Mouse (Mus musculus) midbrain, embryonic 12.5 days (tissue): ENCODE results near the gene Ugt1a6a. TPM values are rescaled to one million over a fixed set of nuclear protein-coding genes. Genes with fewer than 3 reads are reported as not detected.
"Not testable (repeated sequence)": the region's sequence is repeated elsewhere in the genome, so short reads cannot be mapped to it uniquely, and the experiment has no call there.

ENCODE experiments used
- ATAC-seq: fragments of 200-750 bp; cut with Nextera tagmentation; 2 replicates; pipeline ENCODE4 v1.8.0; 2017; ENCODE audit warnings: low read depth, moderate TSS enrichment, moderate library complexity; ENCODE audit not compliant: low FRiP score
- H3K27ac ChIP-seq: fragments of 300-500 bp; sonication (generic); replicated peaks from 2 replicates; pipeline ENCODE4 v1.5.1; 2016; ENCODE audit warnings: mild to moderate bottlenecking
- H3K27me3 ChIP-seq: fragments of 300-500 bp; sonication (generic); 2 replicates; pipeline ENCODE4 v1.6.1; 2016; ENCODE audit warnings: mild to moderate bottlenecking
- H3K36me3 ChIP-seq: fragments of 300-500 bp; sonication (generic); 2 replicates; pipeline ENCODE4 v1.6.1; 2016
- H3K4me1 ChIP-seq: fragments of 300-500 bp; sonication (generic); 2 replicates; pipeline ENCODE4 v1.6.1; 2016
- H3K4me2 ChIP-seq: fragments of 300-500 bp; sonication (generic); replicated peaks from 2 replicates; pipeline ENCODE4 v1.6.1; 2016; ENCODE audit warnings: mild to moderate bottlenecking, moderate library complexity
- H3K4me3 ChIP-seq: fragments of 300-500 bp; sonication (generic); 2 replicates; pipeline ENCODE4 v1.5.1; 2016; ENCODE audit warnings: mild to moderate bottlenecking
- H3K9ac ChIP-seq: fragments of 300-500 bp; sonication (generic); replicated peaks from 2 replicates; pipeline ENCODE4 v1.6.1; 2016; ENCODE audit warnings: mild to moderate bottlenecking, moderate library complexity
- H3K9me3 ChIP-seq: fragments of 300-500 bp; sonication (generic); 2 replicates; pipeline ENCODE4 v1.6.1; 2016; ENCODE audit warnings: mild to moderate bottlenecking
- WGBS: fragments of 180-500 bp; shearing (Covaris S2); methylation state at CpG from one replicate; pipeline ENCODE4 v1.1.7; 2016; 5-methylcytosine and 5-hydroxymethylcytosine counted together
- polyA plus RNA-seq: library from polyadenylated mRNA; unstranded; fragments of >200 nt; fragmentation: Nextera tagmentation; extraction: Ambion mirVana; gene quantifications from 2 replicates; pipeline ENCODE4 v1.2.1, GENCODE M21; 2016

Gene Ugt1a6a
- polyA plus RNA-seq, 1 experiment from 2014 or later: 0.61 TPM

- peaks cover 55% of the 10 kb centered on the region for H3K9me3 ChIP-seq
- not testable (repeated sequence) for H3K4me3 ChIP-seq, H3K4me2 ChIP-seq, H3K36me3 ChIP-seq, H3K4me1 ChIP-seq, H3K27me3 ChIP-seq, H3K27ac ChIP-seq, ATAC-seq, H3K9ac ChIP-seq
- 38% methylated on average over 2 of the region's 2 CpGs for WGBS
Observed at GRCm38 (mm10) chr1:88225301-88225700, 90.7 kb downstream of the Ugt1a6a start.

GRCm38 (mm10) chr1:88225741-88226140 is 91.1 kb downstream of the Ugt1a6a start:
- no peak overlapping the region for H3K27ac ChIP-seq
- no peaks in the 10 kb centered on the region for H3K27me3 ChIP-seq
- no peaks in the 10 kb centered on the region for H3K4me1 ChIP-seq
- ATAC-seq: no peak
- H3K36me3 ChIP-seq: no peaks in the 10 kb centered on the region
- H3K4me2 ChIP-seq: no peak overlapping the region
- no peak overlapping the region for H3K4me3 ChIP-seq
- H3K9ac ChIP-seq: no peak overlapping the region
- H3K9me3 ChIP-seq: peaks cover 60% of the 10 kb centered on the region

GRCm38 (mm10) chr1:88226670-88227379 is 92.2 kb downstream of the Ugt1a6a start, which contains the start of gene Mroh2a:
Gene Mroh2a (plus strand): TSS chr1:88226986.
- no peaks in the 10 kb centered on the region for H3K4me1 ChIP-seq
- peaks cover 70% of the 10 kb centered on the region for H3K9me3 ChIP-seq

GRCm38 (mm10) chr1:88227482-88227881 is 92.9 kb downstream of the Ugt1a6a start:
- H3K4me1 ChIP-seq: no peaks in the 10 kb centered on the region
- no peak overlapping the region for H3K4me3 ChIP-seq
- H3K9me3 ChIP-seq: peaks cover 72% of the 10 kb centered on the region
- H3K27ac ChIP-seq: no peak overlapping the region
- H3K9ac ChIP-seq: no peak overlapping the region
- no peaks in the 10 kb centered on the region for H3K27me3 ChIP-seq
- no peak overlapping the region for H3K4me2 ChIP-seq
- H3K36me3 ChIP-seq: no peaks in the 10 kb centered on the region
- ATAC-seq: no peak
- WGBS: 62% methylated on average over 2 of the region's 2 CpGs

More at GRCm38 (mm10) chr1:88226670-88227379, 92.2 kb downstream of the Ugt1a6a start, which contains the start of gene Mroh2a:
- H3K9ac ChIP-seq: no peak within 1 kb of the TSS
- no peaks in the 10 kb centered on the region for H3K27me3 ChIP-seq
- no peaks in the 10 kb centered on the region for H3K36me3 ChIP-seq
- no peak for ATAC-seq
- 50% methylated on average over 5 of the region's 5 CpGs for WGBS
- no peak within 1 kb of the TSS for H3K4me2 ChIP-seq
- no peak within 1 kb of the TSS for H3K4me3 ChIP-seq
- no peak within 1 kb of the TSS for H3K27ac ChIP-seq

GRCm38 (mm10) chr1:88228121-88228520 is 93.5 kb downstream of the Ugt1a6a start:
- peaks cover 79% of the 10 kb centered on the region for H3K9me3 ChIP-seq
- H3K27me3 ChIP-seq: no peaks in the 10 kb centered on the region
- H3K27ac ChIP-seq: no peak overlapping the region
- no peaks in the 10 kb centered on the region for H3K4me1 ChIP-seq
- H3K9ac ChIP-seq: no peak overlapping the region
- H3K4me3 ChIP-seq: no peak overlapping the region
- WGBS: 70% methylated on average over 7 of the region's 7 CpGs
- no peak for ATAC-seq
- no peak overlapping the region for H3K4me2 ChIP-seq
- no peaks in the 10 kb centered on the region for H3K36me3 ChIP-seq

- H3K27ac ChIP-seq: no peak overlapping the region
- no peaks in the 10 kb centered on the region for H3K36me3 ChIP-seq
- no peaks in the 10 kb centered on the region for H3K4me1 ChIP-seq
- H3K4me2 ChIP-seq: no peak overlapping the region
- peaks cover 93% of the 10 kb centered on the region for H3K9me3 ChIP-seq
- no peak overlapping the region for H3K4me3 ChIP-seq
- ATAC-seq: no peak
- H3K27me3 ChIP-seq: no peaks in the 10 kb centered on the region
- H3K9ac ChIP-seq: no peak overlapping the region
- WGBS: 78% methylated on average over 3 of the region's 3 CpGs
Observed at GRCm38 (mm10) chr1:88229566-88229965, 95.0 kb downstream of the Ugt1a6a start.

- Histone ChIP-seq H3K9ac (no peak overlapping the region), H3K4me2 (no peak overlapping the region), H3K4me3 (no peak overlapping the region), H3K27ac (no peak overlapping the region), H3K27me3 (no peaks in the 10 kb centered on the region), H3K4me1 (no peaks in the 10 kb centered on the region), H3K36me3 (no peaks in the 10 kb centered on the region), H3K9me3 (peaks cover 97% of the 10 kb centered on the region)
- 82% methylated on average over 5 of the region's 5 CpGs for WGBS
- ATAC-seq: no peak
Observed at GRCm38 (mm10) chr1:88229986-88230385, 95.4 kb downstream of the Ugt1a6a start.

- Histone ChIP-seq H3K27ac (no peak overlapping the region), H3K36me3 (no peaks in the 10 kb centered on the region)
- ATAC-seq: no peak
Observed at GRCm38 (mm10) chr1:88230421-88230820, 95.8 kb downstream of the Ugt1a6a start.

GRCm38 (mm10) chr1:88230981-88231802 is 96.6 kb downstream of the Ugt1a6a start:
- no peaks in the 10 kb centered on the region for H3K36me3 ChIP-seq
- no peak for ATAC-seq
- no peak overlapping the region for H3K9ac ChIP-seq
- peaks cover 100% of the 10 kb centered on the region for H3K9me3 ChIP-seq
- no peak overlapping the region for H3K4me2 ChIP-seq
- H3K27ac ChIP-seq: no peak overlapping the region
- H3K4me3 ChIP-seq: no peak overlapping the region
- WGBS: 77% methylated on average over 6 of the region's 6 CpGs
- H3K27me3 ChIP-seq: no peaks in the 10 kb centered on the region
- H3K4me1 ChIP-seq: no peaks in the 10 kb centered on the region

More at GRCm38 (mm10) chr1:88230421-88230820, 95.8 kb downstream of the Ugt1a6a start:
- Histone ChIP-seq H3K4me2 (no peak overlapping the region), H3K9ac (no peak overlapping the region), H3K9me3 (peaks cover 100% of the 10 kb centered on the region), H3K4me3 (no peak overlapping the region), H3K27me3 (no peaks in the 10 kb centered on the region), H3K4me1 (no peaks in the 10 kb centered on the region)
- WGBS: 72% methylated on average over 7 of the region's 7 CpGs

GRCm38 (mm10) chr1:88231803-88232499 is 97.3 kb downstream of the Ugt1a6a start:
- no peak overlapping the region for H3K4me2 ChIP-seq
- no peak overlapping the region for H3K27ac ChIP-seq
- no peaks in the 10 kb centered on the region for H3K27me3 ChIP-seq
- WGBS: 66% methylated on average over 7 of the region's 7 CpGs
- no peaks in the 10 kb centered on the region for H3K36me3 ChIP-seq
- no peak for ATAC-seq
- H3K4me1 ChIP-seq: no peaks in the 10 kb centered on the region
- no peak overlapping the region for H3K9ac ChIP-seq
- H3K4me3 ChIP-seq: no peak overlapping the region
- peaks cover 97% of the 10 kb centered on the region for H3K9me3 ChIP-seq

- H3K27me3 ChIP-seq: no peaks in the 10 kb centered on the region
- no peak overlapping the region for H3K4me3 ChIP-seq
- H3K4me1 ChIP-seq: no peaks in the 10 kb centered on the region
- H3K9ac ChIP-seq: no peak overlapping the region
- H3K9me3 ChIP-seq: peaks cover 97% of the 10 kb centered on the region
- no peak for ATAC-seq
- 57% methylated on average over 3 of the region's 3 CpGs for WGBS
- no peak overlapping the region for H3K27ac ChIP-seq
- H3K36me3 ChIP-seq: no peaks in the 10 kb centered on the region
- no peak overlapping the region for H3K4me2 ChIP-seq
Observed at GRCm38 (mm10) chr1:88232664-88233380, 98.2 kb downstream of the Ugt1a6a start.
